Mouse (Mus musculus): ENCODE measurements around the gene Mei1. TPM values are rescaled to one million over a fixed set of nuclear protein-coding genes. Genes with fewer than 3 reads are reported as not detected.

Gene Mei1
- total and polyA plus RNA-seq, 2 experiments from 2014 or later: 0.10 TPM

DNA sequence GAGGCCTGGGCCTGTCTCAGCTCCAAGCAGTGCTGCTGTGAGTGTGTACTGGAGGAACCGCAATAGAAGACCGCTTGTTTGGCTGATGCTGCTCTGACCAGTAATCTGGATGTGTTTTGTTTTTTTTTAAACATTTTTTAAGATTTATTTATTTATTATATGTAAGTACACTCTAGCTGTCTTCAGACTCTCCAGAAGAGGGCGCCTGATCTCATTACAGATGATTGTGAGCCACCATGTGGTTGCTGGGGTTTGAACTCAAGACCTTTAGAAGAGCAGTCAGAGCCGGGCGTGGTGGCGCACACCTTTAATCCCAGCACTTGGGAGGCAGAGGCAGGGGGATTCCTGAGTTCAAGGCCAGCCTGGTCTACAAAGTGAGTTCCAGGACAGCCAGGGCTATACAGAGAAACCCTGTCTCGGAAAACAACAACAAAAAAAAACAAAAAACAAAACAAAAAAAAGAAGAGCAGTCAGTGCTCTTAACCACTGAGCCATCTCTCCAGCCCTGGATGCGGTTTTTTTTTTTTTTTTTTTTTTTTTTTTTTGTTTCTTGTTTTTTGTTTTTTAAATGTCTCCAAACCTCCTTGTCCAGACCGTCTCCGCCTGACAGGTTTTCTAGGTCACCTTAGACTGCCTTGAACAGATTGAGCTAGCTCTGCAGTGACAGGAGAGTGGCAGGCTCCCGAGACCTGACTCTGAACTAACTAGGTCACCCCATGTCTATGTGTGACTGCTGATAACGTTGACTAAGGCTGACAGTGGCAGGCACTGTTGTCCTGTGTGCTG, 33.7 kb upstream of the Mei1 start:
- Histone ChIP-seq H3K9ac (no peak overlapping the region), H3K4me1 (ENCODE audit: insufficient read depth) (no peaks in the 10 kb centered on the region), H3K27ac (ENCODE audit: low read depth, low read length) (no peak overlapping the region), H3K4me2 (ENCODE audit: low read depth) (no peak overlapping the region), H3K27me3 (ENCODE audit: insufficient read depth, low read length) (no peaks in the 10 kb centered on the region), H3K9me3 (ENCODE audit: low read length) (no peaks in the 10 kb centered on the region), H3K4me3 (ENCODE audit: low read depth, low read length) (no peak overlapping the region), H3K36me3 (ENCODE audit: insufficient read depth) (peaks cover 70% of the 10 kb centered on the region)
- ATAC-seq: no peak
- peak; percentile 53 for DNase-seq
- 78% methylated on average over 12 of the region's 12 CpGs for WGBS
- TF ChIP-seq CTCF (IDR thresholded peaks at IDR 0.05; ENCODE audit: low read depth): peak; percentile 52

GRCm38 (mm10) chr15:82040650-82041049, 29.1 kb upstream of the Mei1 start:
- Histone ChIP-seq H3K27ac (ENCODE audit: low read depth, low read length) (no peak overlapping the region), H3K4me3 (ENCODE audit: low read depth, low read length) (no peak overlapping the region), H3K4me2 (ENCODE audit: low read depth) (no peak overlapping the region), H3K36me3 (ENCODE audit: insufficient read depth) (peaks cover 55% of the 10 kb centered on the region), H3K9ac (no peak overlapping the region), H3K9me3 (ENCODE audit: low read length) (no peaks in the 10 kb centered on the region), H3K27me3 (ENCODE audit: insufficient read depth, low read length) (no peaks in the 10 kb centered on the region), H3K4me1 (ENCODE audit: insufficient read depth) (no peaks in the 10 kb centered on the region; the same call in 1 of the 2 replicates)
- DNase-seq (peak; percentile 75), ATAC-seq (peak; percentile 88)
- WGBS: 100% methylated on average over 1 of the region's 1 CpGs
- TF ChIP-seq CTCF (IDR thresholded peaks at IDR 0.05; ENCODE audit: low read depth): peak; percentile 86

GRCm38 (mm10) chr15:82044166-82044784, 25.5 kb upstream of the Mei1 start:
- no peaks in the 10 kb centered on the region for H3K9me3 ChIP-seq (ENCODE audit: low read length)
- no peaks in the 10 kb centered on the region for H3K27me3 ChIP-seq (ENCODE audit: insufficient read depth, low read length)
- DNase-seq (peak; percentile 15), ATAC-seq (no peak)
- H3K27ac ChIP-seq (ENCODE audit: low read depth, low read length): no peak overlapping the region
- H3K9ac ChIP-seq: no peak overlapping the region
- peak; percentile 58 for TF ChIP-seq CTCF (IDR thresholded peaks at IDR 0.05; ENCODE audit: low read depth)
- peaks cover 8% of the 10 kb centered on the region for H3K4me1 ChIP-seq (ENCODE audit: insufficient read depth)
- H3K4me3 ChIP-seq (ENCODE audit: low read depth, low read length): no peak overlapping the region
- H3K4me2 ChIP-seq (ENCODE audit: low read depth): no peak overlapping the region
- 98% methylated on average over 7 of the region's 7 CpGs for WGBS
- H3K36me3 ChIP-seq (ENCODE audit: insufficient read depth): peaks cover 26% of the 10 kb centered on the region

- Histone ChIP-seq H3K9me3 (ENCODE audit: low read length) (no peaks in the 10 kb centered on the region), H3K27me3 (ENCODE audit: insufficient read depth, low read length) (no peaks in the 10 kb centered on the region), H3K9ac (peak overlapping the region; percentile 91), H3K36me3 (ENCODE audit: insufficient read depth) (peaks cover 13% of the 10 kb centered on the region; the same call in 1 of the 2 replicates), H3K27ac (ENCODE audit: low read depth, low read length) (no peak overlapping the region), H3K4me1 (ENCODE audit: insufficient read depth) (peaks cover 8% of the 10 kb centered on the region), H3K4me2 (ENCODE audit: low read depth) (peak overlapping the region; percentile 92), H3K4me3 (ENCODE audit: low read depth, low read length) (peak overlapping the region; percentile 98)
- DNase-seq (no peak), ATAC-seq (no peak)
- 2% methylated on average over 26 of the region's 26 CpGs for WGBS
- no peak for TF ChIP-seq CTCF (IDR thresholded peaks at IDR 0.05; ENCODE audit: low read depth)
Measured at GRCm38 (mm10) chr15:82046246-82046891, 23.4 kb upstream of the Mei1 start.

GRCm38 (mm10) chr15:82047080-82047883, 22.5 kb upstream of the Mei1 start, which contains the start of gene Snu13:
Snu13 (minus strand) TSS chr15:82047598.
- Histone ChIP-seq H3K9me3 (ENCODE audit: low read length) (no peaks in the 10 kb centered on the region), H3K4me1 (ENCODE audit: insufficient read depth) (peaks cover 8% of the 10 kb centered on the region), H3K4me3 (ENCODE audit: low read depth, low read length) (peak within 1 kb of the TSS; percentile 98), H3K27me3 (ENCODE audit: insufficient read depth, low read length) (no peaks in the 10 kb centered on the region), H3K27ac (ENCODE audit: low read depth, low read length) (peak within 1 kb of the TSS; percentile 93), H3K9ac (peak within 1 kb of the TSS; percentile 91), H3K36me3 (ENCODE audit: insufficient read depth) (peaks cover 12% of the 10 kb centered on the region; the same call in 1 of the 2 replicates), H3K4me2 (ENCODE audit: low read depth) (peak within 1 kb of the TSS; percentile 92)
- TF ChIP-seq CTCF (IDR thresholded peaks at IDR 0.05; ENCODE audit: low read depth): no peak
- ATAC-seq: peak; percentile 97
- DNase-seq: peak; percentile 95
- 2% methylated on average over 74 of the region's 74 CpGs for WGBS

GRCm38 (mm10) chr15:82052544-82052943, 17.3 kb upstream of the Mei1 start:
- ATAC-seq: no peak
- DNase-seq: no peak
- WGBS: 74% methylated on average over 5 of the region's 5 CpGs
- Histone ChIP-seq H3K9ac (no peak overlapping the region), H3K4me3 (ENCODE audit: low read depth, low read length) (no peak overlapping the region), H3K4me1 (ENCODE audit: insufficient read depth) (no peaks in the 10 kb centered on the region), H3K36me3 (ENCODE audit: insufficient read depth) (no peaks in the 10 kb centered on the region), H3K9me3 (ENCODE audit: low read length) (no peaks in the 10 kb centered on the region), H3K27me3 (ENCODE audit: insufficient read depth, low read length) (no peaks in the 10 kb centered on the region), H3K4me2 (ENCODE audit: low read depth) (no peak overlapping the region), H3K27ac (ENCODE audit: low read depth, low read length) (no peak overlapping the region)
- TF ChIP-seq CTCF (IDR thresholded peaks at IDR 0.05; ENCODE audit: low read depth): no peak
